Mouse (Mus musculus): ENCODE measurements at regions not wholly inside any gene's neighbourhood (a gene's known extent, or its start where the extent isn't known, plus 50 kb on each side); places are given as distances from the start of the nearest gene placed in this dataset.

- DNase-seq, result no peak
These were observed 120.9 kb upstream of the Rnaseh2b start for GRCm38 (mm10) chr14:62171256-62172047.

GRCm38 (mm10) chr14:62173835-62174530, 118.4 kb upstream of the Rnaseh2b start:
- Histone ChIP-seq H3K9ac (no peak overlapping the region), H3K36me3 (ENCODE audit: insufficient read depth) (no peaks in the 10 kb centered on the region), H3K4me3 (ENCODE audit: low read depth, low read length) (0 out of 2 replicates have a peak overlapping the region, but pooled peaks have one; percentile 4), H3K4me2 (ENCODE audit: low read depth) (peak overlapping the region; percentile 29), H3K9me3 (ENCODE audit: low read length) (no peaks in the 10 kb centered on the region), H3K4me1 (ENCODE audit: insufficient read depth) (peaks cover 6% of the 10 kb centered on the region; the same call in 1 of the 2 replicates), H3K27me3 (ENCODE audit: insufficient read depth, low read length) (no peaks in the 10 kb centered on the region), H3K27ac (ENCODE audit: low read depth, low read length) (no peak overlapping the region)
- ATAC-seq, result peak; percentile 65
- 15% methylated on average over 16 of the region's 16 CpGs for WGBS
- DNase-seq, result peak; percentile 81
- TF ChIP-seq CTCF (IDR thresholded peaks at IDR 0.05; ENCODE audit: low read depth), result peak; percentile 47

More at GRCm38 (mm10) chr14:62171256-62172047, 120.9 kb upstream of the Rnaseh2b start:
- WGBS, result 54% methylated on average over 15 of the region's 15 CpGs
- no peak overlapping the region for H3K4me2 ChIP-seq (ENCODE audit: low read depth)
- ATAC-seq, result no peak
- no peaks in the 10 kb centered on the region for H3K9me3 ChIP-seq (ENCODE audit: low read length)
- H3K9ac ChIP-seq, result no peak overlapping the region
- peaks cover 6% of the 10 kb centered on the region; the same call in 1 of the 2 replicates for H3K4me1 ChIP-seq (ENCODE audit: insufficient read depth)
- no peak overlapping the region for H3K4me3 ChIP-seq (ENCODE audit: low read depth, low read length)
- no peaks in the 10 kb centered on the region for H3K36me3 ChIP-seq (ENCODE audit: insufficient read depth)
- no peaks in the 10 kb centered on the region for H3K27me3 ChIP-seq (ENCODE audit: insufficient read depth, low read length)
- no peak for TF ChIP-seq CTCF (IDR thresholded peaks at IDR 0.05; ENCODE audit: low read depth)
- no peak overlapping the region for H3K27ac ChIP-seq (ENCODE audit: low read depth, low read length)

GRCm38 (mm10) chr14:62175384-62176048, 116.9 kb upstream of the Rnaseh2b start:
- ATAC-seq, result no peak
- H3K9ac ChIP-seq, result no peak overlapping the region
- WGBS, result 58% methylated on average over 12 of the region's 12 CpGs

GRCm38 (mm10) chr14:62177509-62177908, 114.9 kb upstream of the Rnaseh2b start:
- H3K27ac ChIP-seq (ENCODE audit: low read depth, low read length), result no peak overlapping the region
- H3K4me1 ChIP-seq (ENCODE audit: insufficient read depth), result peaks cover 6% of the 10 kb centered on the region; the same call in 1 of the 2 replicates
- no peaks in the 10 kb centered on the region for H3K27me3 ChIP-seq (ENCODE audit: insufficient read depth, low read length)
- TF ChIP-seq CTCF (IDR thresholded peaks at IDR 0.05; ENCODE audit: low read depth), result no peak
- no peak for ATAC-seq
- no peak overlapping the region for H3K9ac ChIP-seq
- 87% methylated on average over 5 of the region's 5 CpGs for WGBS
- no peak for DNase-seq
- H3K9me3 ChIP-seq (ENCODE audit: low read length), result no peaks in the 10 kb centered on the region
- H3K4me2 ChIP-seq (ENCODE audit: low read depth), result no peak overlapping the region
- no peaks in the 10 kb centered on the region for H3K36me3 ChIP-seq (ENCODE audit: insufficient read depth)
- H3K4me3 ChIP-seq (ENCODE audit: low read depth, low read length), result no peak overlapping the region

More at GRCm38 (mm10) chr14:62175384-62176048, 116.9 kb upstream of the Rnaseh2b start:
- Histone ChIP-seq H3K4me1 (ENCODE audit: insufficient read depth) (peaks cover 6% of the 10 kb centered on the region; the same call in 1 of the 2 replicates), H3K27me3 (ENCODE audit: insufficient read depth, low read length) (no peaks in the 10 kb centered on the region), H3K4me2 (ENCODE audit: low read depth) (no peak overlapping the region), H3K36me3 (ENCODE audit: insufficient read depth) (no peaks in the 10 kb centered on the region), H3K27ac (ENCODE audit: low read depth, low read length) (no peak overlapping the region), H3K4me3 (ENCODE audit: low read depth, low read length) (no peak overlapping the region), H3K9me3 (ENCODE audit: low read length) (no peaks in the 10 kb centered on the region)
- no peak for DNase-seq
- no peak for TF ChIP-seq CTCF (IDR thresholded peaks at IDR 0.05; ENCODE audit: low read depth)

- no peak for TF ChIP-seq CTCF (IDR thresholded peaks at IDR 0.05; ENCODE audit: low read depth)
- DNase-seq, result peak; percentile 57
- Histone ChIP-seq H3K4me1 (ENCODE audit: insufficient read depth) (peaks cover 8% of the 10 kb centered on the region), H3K27me3 (ENCODE audit: insufficient read depth, low read length) (no peaks in the 10 kb centered on the region), H3K9ac (no peak overlapping the region), H3K4me2 (ENCODE audit: low read depth) (no peak overlapping the region), H3K27ac (ENCODE audit: low read depth, low read length) (no peak overlapping the region), H3K36me3 (ENCODE audit: insufficient read depth) (no peaks in the 10 kb centered on the region), H3K4me3 (ENCODE audit: low read depth, low read length) (no peak overlapping the region), H3K9me3 (ENCODE audit: low read length) (no peaks in the 10 kb centered on the region)
- WGBS, result 49% methylated on average over 11 of the region's 11 CpGs
- peak; percentile 62; the same call in 1 of the 2 replicates for ATAC-seq
These were observed 105.0 kb upstream of the Rnaseh2b start for GRCm38 (mm10) chr14:62187360-62187759.

- Histone ChIP-seq H3K4me2 (ENCODE audit: low read depth) (no peak overlapping the region), H3K9ac (no peak overlapping the region), H3K4me3 (ENCODE audit: low read depth, low read length) (no peak overlapping the region), H3K36me3 (ENCODE audit: insufficient read depth) (no peaks in the 10 kb centered on the region), H3K27ac (ENCODE audit: low read depth, low read length) (no peak overlapping the region), H3K27me3 (ENCODE audit: insufficient read depth, low read length) (no peaks in the 10 kb centered on the region), H3K9me3 (ENCODE audit: low read length) (no peaks in the 10 kb centered on the region), H3K4me1 (ENCODE audit: insufficient read depth) (peaks cover 8% of the 10 kb centered on the region)
- DNase-seq (peak; percentile 26), ATAC-seq (no peak)
- WGBS, result 64% methylated on average over 7 of the region's 7 CpGs
- no peak for TF ChIP-seq CTCF (IDR thresholded peaks at IDR 0.05; ENCODE audit: low read depth)
These were observed 104.1 kb upstream of the Rnaseh2b start for GRCm38 (mm10) chr14:62188147-62188885.

Measured in forebrain, postnatal 0 days (tissue).